Mouse (Mus musculus) heart, embryonic 12.5 days (tissue): ENCODE measurements around the gene Idi1. TPM values are rescaled to one million over a fixed set of nuclear protein-coding genes. Genes with fewer than 3 reads are reported as not detected.
A peak's percentile ranks its signal among the peaks of the same experiment; 100 is the strongest.
"Not testable (repeated sequence)": the region's sequence is repeated elsewhere in the genome, so short reads cannot be mapped to it uniquely, and the experiment has no call there.

Source experiments
- ATAC-seq: fragments of 200-750 bp; cut with Nextera tagmentation; 2 replicates; pipeline ENCODE4 v1.8.0; 2017; ENCODE audit warnings: moderate TSS enrichment, moderate library complexity; ENCODE audit not compliant: insufficient number of reproducible peaks, low FRiP score
- H3K27ac ChIP-seq: fragments of 300-500 bp; sonication (generic); 2 replicates; pipeline ENCODE4 v1.5.1; 2016; ENCODE audit warnings: mild to moderate bottlenecking, moderate library complexity; ENCODE audit not compliant: poor library complexity, severe bottlenecking
- H3K27me3 ChIP-seq: fragments of 300-500 bp; sonication (generic); replicated peaks from 2 replicates; pipeline ENCODE4 v1.6.1; 2016; ENCODE audit warnings: mild to moderate bottlenecking, moderate library complexity
- H3K36me3 ChIP-seq: fragments of 300-500 bp; sonication (generic); 2 replicates; pipeline ENCODE4 v1.6.1; 2016; ENCODE audit warnings: mild to moderate bottlenecking, moderate library complexity
- H3K4me1 ChIP-seq: fragments of 300-500 bp; sonication (generic); replicated peaks from 2 replicates; pipeline ENCODE4 v1.6.1; 2016; ENCODE audit warnings: mild to moderate bottlenecking
- H3K4me2 ChIP-seq: fragments of 300-500 bp; sonication (generic); 2 replicates; pipeline ENCODE4 v1.6.1; 2016; ENCODE audit warnings: mild to moderate bottlenecking, moderate library complexity
- H3K4me3 ChIP-seq: fragments of 300-500 bp; sonication (generic); 2 replicates; pipeline ENCODE4 v1.5.1; 2016; ENCODE audit warnings: mild to moderate bottlenecking
- H3K9ac ChIP-seq: fragments of 300-500 bp; sonication (generic); 2 replicates; pipeline ENCODE4 v1.6.1; 2016; ENCODE audit warnings: mild to moderate bottlenecking, moderate library complexity
- H3K9me3 ChIP-seq: fragments of 300-500 bp; sonication (generic); replicated peaks from 2 replicates; pipeline ENCODE4 v1.6.1; 2016; ENCODE audit warnings: mild to moderate bottlenecking, moderate library complexity
- WGBS: fragments of 180-500 bp; shearing (Covaris S2); methylation state at CpG from one replicate; pipeline ENCODE4 v1.1.7; 2016; 5-methylcytosine and 5-hydroxymethylcytosine counted together
- polyA plus RNA-seq: library from polyadenylated mRNA; unstranded; fragments of >200 nt; fragmentation: Nextera tagmentation; extraction: Ambion mirVana; gene quantifications from 2 replicates; pipeline ENCODE4 v1.2.1, GENCODE M21; 2016

Idi1 gene
- polyA plus RNA-seq = 58.4 and 63.5 TPM in 2 replicates

- H3K27ac ChIP-seq = peak within 1 kb of the TSS; percentile 96
- no peaks in the 10 kb centered on the region for H3K9me3 ChIP-seq
- peak; percentile 100 for ATAC-seq
- peak within 1 kb of the TSS; percentile 83 for H3K4me3 ChIP-seq
- peaks cover 8% of the 10 kb centered on the region for H3K4me1 ChIP-seq
- under 1% methylated on average over 46 of the region's 46 CpGs for WGBS
- H3K36me3 ChIP-seq = peaks cover 16% of the 10 kb centered on the region
- H3K27me3 ChIP-seq = no peaks in the 10 kb centered on the region
- H3K4me2 ChIP-seq = peak within 1 kb of the TSS; percentile 80
- H3K9ac ChIP-seq = peak within 1 kb of the TSS; percentile 84
These were observed at the start of gene Idi1 for GRCm38 (mm10) chr13:8885445-8886184. Gene Idi1 (plus strand): TSS chr13:8885501.

- ATAC-seq = no peak
- WGBS = 85% methylated on average over 3 of the region's 3 CpGs
These were observed 46.9 kb upstream of the Idi1 start for GRCm38 (mm10) chr13:8838394-8838793.

DNA sequence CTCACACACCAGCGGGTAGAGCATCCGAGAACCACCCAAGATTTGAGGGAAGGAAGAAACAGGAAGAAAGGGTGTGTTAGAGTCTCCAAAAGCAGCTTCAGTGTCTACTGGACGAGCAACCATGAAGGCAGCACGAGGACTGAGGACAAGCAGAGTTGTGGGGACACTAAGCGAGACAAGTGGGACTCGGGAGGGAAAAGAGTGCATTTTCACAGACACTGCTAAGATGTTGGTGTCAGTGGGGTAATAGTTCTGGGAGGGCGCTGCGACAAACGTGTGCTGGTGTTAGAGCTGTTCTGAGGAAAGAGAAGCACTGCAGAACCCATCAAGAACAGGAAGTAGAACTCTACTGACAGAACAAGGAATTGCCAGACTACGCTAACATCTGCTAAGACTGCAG, 46.2 kb upstream of the Idi1 start:
- H3K9me3 ChIP-seq = no peaks in the 10 kb centered on the region
- H3K27ac ChIP-seq = peak overlapping the region; percentile 71
- no peak overlapping the region for H3K4me2 ChIP-seq
- WGBS = 87% methylated on average over 10 of the region's 10 CpGs
- H3K36me3 ChIP-seq = peaks cover 81% of the 10 kb centered on the region
- no peaks in the 10 kb centered on the region for H3K27me3 ChIP-seq
- ATAC-seq = no peak
- no peak overlapping the region for H3K9ac ChIP-seq
- H3K4me1 ChIP-seq = no peaks in the 10 kb centered on the region
- no peak overlapping the region for H3K4me3 ChIP-seq

More at GRCm38 (mm10) chr13:8838394-8838793, 46.9 kb upstream of the Idi1 start:
- H3K27ac ChIP-seq = no peak overlapping the region
- no peaks in the 10 kb centered on the region for H3K9me3 ChIP-seq
- no peaks in the 10 kb centered on the region for H3K27me3 ChIP-seq
- H3K9ac ChIP-seq = no peak overlapping the region
- H3K4me1 ChIP-seq = no peaks in the 10 kb centered on the region
- peaks cover 82% of the 10 kb centered on the region for H3K36me3 ChIP-seq
- no peak overlapping the region for H3K4me2 ChIP-seq
- no peak overlapping the region for H3K4me3 ChIP-seq

DNA sequence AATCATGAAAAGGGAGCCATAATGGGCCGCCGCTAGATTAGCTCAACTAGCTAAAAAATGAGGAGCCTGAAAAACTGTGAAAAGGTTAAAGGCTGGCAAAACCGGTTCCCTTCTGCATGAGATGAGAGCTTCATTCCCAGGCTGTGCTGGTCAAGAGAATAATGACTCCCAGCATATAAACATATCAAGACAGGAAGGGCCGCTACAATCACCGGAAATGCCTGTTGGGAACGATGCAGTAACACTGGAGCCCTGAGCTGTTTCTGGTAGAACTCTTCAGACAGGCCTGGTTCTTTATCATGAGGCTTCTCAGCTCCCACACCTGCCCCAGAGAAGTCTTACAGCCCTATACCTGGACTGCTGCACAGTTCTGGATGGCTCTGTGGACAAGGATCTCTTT, 45.4 kb upstream of the Idi1 start:
- peak; percentile 71 for ATAC-seq
- Histone ChIP-seq H3K27ac (peak overlapping the region; percentile 71), H3K4me2 (no peak overlapping the region), H3K36me3 (peaks cover 73% of the 10 kb centered on the region), H3K4me1 (no peaks in the 10 kb centered on the region), H3K4me3 (no peak overlapping the region), H3K9me3 (no peaks in the 10 kb centered on the region), H3K27me3 (no peaks in the 10 kb centered on the region), H3K9ac (no peak overlapping the region)
- WGBS = 76% methylated on average over 6 of the region's 6 CpGs

DNA sequence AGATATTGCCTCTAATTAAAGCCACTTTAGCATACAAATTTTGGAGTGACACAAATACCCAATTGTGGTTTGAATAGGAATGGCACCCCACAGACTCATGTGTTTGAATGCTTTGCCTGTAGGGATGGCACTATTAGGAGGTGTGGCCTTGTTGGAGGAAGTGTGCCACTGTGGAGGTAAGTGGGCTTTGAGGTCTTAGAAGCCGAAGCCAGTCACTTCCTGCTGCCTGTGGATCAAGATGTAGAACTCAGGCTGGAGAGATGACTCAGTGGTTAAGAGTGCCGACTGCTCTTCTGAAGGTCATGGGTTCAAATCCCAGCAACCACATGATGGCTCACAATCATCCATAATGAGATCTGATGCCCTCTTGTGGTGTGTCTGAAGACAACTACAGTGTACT, 44.4 kb upstream of the Idi1 start:
- Histone ChIP-seq H3K4me2 (no peak overlapping the region), H3K4me3 (no peak overlapping the region), H3K4me1 (no peaks in the 10 kb centered on the region), H3K9ac (no peak overlapping the region), H3K27ac (0 out of 2 replicates have a peak overlapping the region, but pooled peaks have one; percentile 23), H3K9me3 (no peaks in the 10 kb centered on the region), H3K36me3 (peaks cover 67% of the 10 kb centered on the region), H3K27me3 (no peaks in the 10 kb centered on the region)
- WGBS = 72% methylated on average over 2 of the region's 2 CpGs
- ATAC-seq = no peak

DNA sequence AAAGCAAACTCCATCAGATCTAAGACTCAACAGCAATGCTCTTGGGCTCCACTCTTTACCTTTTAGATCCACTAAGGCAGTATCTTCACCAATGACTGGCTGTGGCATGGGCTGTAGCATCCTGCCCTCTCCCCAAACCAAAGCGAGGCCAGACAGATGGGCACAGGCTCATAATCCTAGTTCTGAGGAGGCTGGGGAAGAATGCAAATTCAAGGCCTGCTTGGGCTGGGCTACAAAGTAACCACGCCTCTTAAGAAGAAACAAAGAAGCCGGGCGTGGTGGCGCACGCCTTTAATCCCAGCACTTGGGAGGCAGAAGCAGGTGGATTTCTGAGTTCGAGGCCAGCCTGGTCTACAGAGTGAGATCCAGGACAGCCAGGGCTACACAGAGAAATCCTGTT, 43.5 kb upstream of the Idi1 start:
- H3K27ac ChIP-seq, H3K9me3 ChIP-seq, H3K9ac ChIP-seq, H3K27me3 ChIP-seq, H3K4me3 ChIP-seq, H3K4me2 ChIP-seq, ATAC-seq, H3K4me1 ChIP-seq: not testable (repeated sequence)
- peaks cover 67% of the 10 kb centered on the region for H3K36me3 ChIP-seq
- WGBS = 94% methylated on average over 7 of the region's 7 CpGs

DNA sequence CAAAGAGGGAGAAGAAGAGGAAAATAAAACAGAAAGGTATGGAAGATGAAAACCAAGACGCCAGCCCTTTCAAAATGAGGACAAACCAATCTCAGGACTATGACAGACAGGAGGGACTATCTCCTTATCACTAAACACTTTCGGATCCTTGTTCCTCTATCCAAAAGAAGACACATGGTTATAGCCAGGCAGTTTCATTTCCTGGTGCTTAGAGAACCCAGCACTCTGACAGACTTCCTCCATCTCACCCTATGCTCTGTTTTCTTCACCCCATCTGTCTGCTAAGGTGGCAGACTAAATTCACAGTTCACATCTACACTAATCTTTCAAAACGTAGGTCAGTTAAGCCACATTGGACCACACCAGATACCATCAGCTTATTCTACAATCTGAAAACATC, 43.0 kb upstream of the Idi1 start:
- Histone ChIP-seq H3K4me1 (no peaks in the 10 kb centered on the region), H3K27ac (no peak overlapping the region), H3K4me3 (no peak overlapping the region), H3K9ac (no peak overlapping the region), H3K27me3 (no peaks in the 10 kb centered on the region), H3K4me2 (no peak overlapping the region), H3K36me3 (peaks cover 70% of the 10 kb centered on the region), H3K9me3 (no peaks in the 10 kb centered on the region)
- ATAC-seq = no peak
- 80% methylated on average over 3 of the region's 3 CpGs for WGBS

GRCm38 (mm10) chr13:8847702-8848101, 37.6 kb upstream of the Idi1 start:
- Histone ChIP-seq H3K27ac (no peak overlapping the region), H3K4me3 (no peak overlapping the region), H3K36me3 (peaks cover 46% of the 10 kb centered on the region), H3K4me1 (no peaks in the 10 kb centered on the region), H3K27me3 (no peaks in the 10 kb centered on the region), H3K9me3 (no peaks in the 10 kb centered on the region), H3K4me2 (no peak overlapping the region), H3K9ac (no peak overlapping the region)
- WGBS = 61% methylated on average over 2 of the region's 2 CpGs
- ATAC-seq = no peak

GRCm38 (mm10) chr13:8849311-8849710, 36.0 kb upstream of the Idi1 start:
- Histone ChIP-seq H3K4me2 (no peak overlapping the region), H3K27me3 (no peaks in the 10 kb centered on the region), H3K27ac (no peak overlapping the region), H3K9me3 (no peaks in the 10 kb centered on the region), H3K36me3 (peaks cover 44% of the 10 kb centered on the region), H3K4me1 (no peaks in the 10 kb centered on the region), H3K9ac (no peak overlapping the region), H3K4me3 (no peak overlapping the region)
- WGBS = 28% methylated on average over 1 of the region's 1 CpGs
- ATAC-seq = no peak

GRCm38 (mm10) chr13:8853424-8853823, 31.9 kb upstream of the Idi1 start:
- no peak overlapping the region for H3K4me3 ChIP-seq
- no peak for ATAC-seq
- no peak overlapping the region for H3K27ac ChIP-seq
- no peaks in the 10 kb centered on the region for H3K9me3 ChIP-seq
- no peaks in the 10 kb centered on the region for H3K27me3 ChIP-seq
- 97% methylated on average over 4 of the region's 4 CpGs for WGBS
- H3K4me2 ChIP-seq = no peak overlapping the region
- peaks cover 34% of the 10 kb centered on the region for H3K36me3 ChIP-seq
- no peak overlapping the region for H3K9ac ChIP-seq
- H3K4me1 ChIP-seq = peaks cover 1% of the 10 kb centered on the region

DNA sequence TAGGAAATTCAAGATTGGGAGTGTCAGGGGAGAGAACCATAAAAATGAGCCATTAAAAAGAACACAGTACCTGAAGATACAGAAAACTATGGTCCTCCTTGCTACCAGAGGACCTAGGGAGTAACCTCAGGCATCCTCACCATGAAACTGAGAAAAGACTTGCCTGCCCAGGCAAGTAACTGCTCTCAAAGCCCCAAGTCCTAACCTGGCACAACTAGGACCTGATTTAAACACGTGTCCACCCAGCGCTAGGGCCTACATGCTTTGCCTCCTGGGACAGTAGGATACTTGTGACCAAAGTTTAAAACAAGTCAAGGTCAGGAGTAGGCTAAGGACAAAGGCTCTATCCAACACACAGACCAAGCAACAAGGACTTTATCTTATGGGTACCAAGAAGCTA, 30.5 kb upstream of the Idi1 start:
- peaks cover 4% of the 10 kb centered on the region for H3K4me1 ChIP-seq
- H3K9ac ChIP-seq = no peak overlapping the region
- no peak for ATAC-seq
- H3K36me3 ChIP-seq = peaks cover 28% of the 10 kb centered on the region
- no peaks in the 10 kb centered on the region for H3K27me3 ChIP-seq
- H3K4me3 ChIP-seq = no peak overlapping the region
- H3K9me3 ChIP-seq = no peaks in the 10 kb centered on the region
- no peak overlapping the region for H3K4me2 ChIP-seq
- H3K27ac ChIP-seq = no peak overlapping the region
- 87% methylated on average over 2 of the region's 2 CpGs for WGBS

GRCm38 (mm10) chr13:8858453-8858852, 26.8 kb upstream of the Idi1 start:
- H3K9ac ChIP-seq = no peak overlapping the region
- peaks cover 4% of the 10 kb centered on the region for H3K4me1 ChIP-seq
- no peak for ATAC-seq
- H3K4me2 ChIP-seq = no peak overlapping the region
- 0 out of 2 replicates have a peak overlapping the region, but pooled peaks have one; percentile 12 for H3K27ac ChIP-seq
- H3K9me3 ChIP-seq = no peaks in the 10 kb centered on the region
- WGBS = 50% methylated on average over 6 of the region's 6 CpGs
- H3K27me3 ChIP-seq = no peaks in the 10 kb centered on the region
- H3K4me3 ChIP-seq = no peak overlapping the region
- H3K36me3 ChIP-seq = peaks cover 38% of the 10 kb centered on the region
